Mouse (Mus musculus): Measurements from ENCODE around the gene Avil. TPM values are rescaled to one million over a fixed set of nuclear protein-coding genes. Genes with fewer than 3 reads are reported as not detected.

The Avil gene
- polyA plus RNA-seq, 1 experiment from 2014 or later = 0.13 TPM

DNA sequence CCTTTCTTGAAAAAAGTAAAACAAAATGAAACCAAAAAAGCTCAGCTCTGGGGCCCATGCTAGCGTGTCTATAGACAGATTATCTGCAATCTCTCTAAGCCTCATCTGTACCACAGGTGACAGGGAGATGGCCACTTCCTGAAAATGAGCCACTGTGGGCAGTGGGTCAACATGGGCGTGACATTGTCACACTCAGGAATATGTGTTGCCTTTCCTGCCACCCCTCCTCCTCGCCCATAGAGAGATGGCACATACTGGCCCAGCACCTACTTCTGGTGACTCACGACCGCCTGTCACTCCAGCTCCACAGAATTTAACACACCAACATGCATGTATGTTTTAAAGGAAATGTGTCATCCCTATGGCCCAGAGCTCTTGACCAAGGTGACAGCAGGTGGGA, 2.3 kb downstream of the Avil start:
- WGBS = 75% methylated on average over 5 of the region's 5 CpGs

GRCm38 (mm10) chr10:127003334-127003733, 2.8 kb downstream of the Avil start:
- DNase-seq (ENCODE audit: low spot score) (no peak), ATAC-seq (no peak)
- WGBS = 85% methylated on average over 8 of the region's 8 CpGs
- H3K27ac ChIP-seq (ENCODE audit: low read length) = no peak overlapping the region
- H3K4me3 ChIP-seq (ENCODE audit: low read depth, low read length) = no peak overlapping the region
- H3K4me2 ChIP-seq (replicated peaks; ENCODE audit: low read depth, low read length) = no peak overlapping the region
- no peak overlapping the region for H3K9ac ChIP-seq (replicated peaks; ENCODE audit: low read depth)
- H3K4me1 ChIP-seq (ENCODE audit: insufficient read depth, low read depth, low read length) = no peaks in the 10 kb centered on the region
- H3K9me3 ChIP-seq (ENCODE audit: low read length) = no peaks in the 10 kb centered on the region
- H3K36me3 ChIP-seq (ENCODE audit: insufficient read depth, low read length) = peaks cover 9% of the 10 kb centered on the region; the same call in 1 of the 2 replicates
- TF ChIP-seq EP300 (IDR thresholded peaks at IDR 0.05) = no peak
- TF ChIP-seq CTCF (IDR thresholded peaks at IDR 0.05) = no peak
- no peaks in the 10 kb centered on the region for H3K27me3 ChIP-seq (replicated peaks; ENCODE audit: insufficient read depth, low read length)

More for the DNA sequence above, 2.3 kb downstream of the Avil start:
- DNase-seq (ENCODE audit: low spot score) (no peak), ATAC-seq (no peak)
- TF ChIP-seq EP300 (IDR thresholded peaks at IDR 0.05) (no peak), CTCF (IDR thresholded peaks at IDR 0.05) (no peak)
- no peak overlapping the region for H3K9ac ChIP-seq (replicated peaks; ENCODE audit: low read depth)
- H3K4me3 ChIP-seq (ENCODE audit: low read depth, low read length) = no peak overlapping the region
- no peaks in the 10 kb centered on the region for H3K4me1 ChIP-seq (ENCODE audit: insufficient read depth, low read depth, low read length)
- H3K4me2 ChIP-seq (replicated peaks; ENCODE audit: low read depth, low read length) = no peak overlapping the region
- H3K9me3 ChIP-seq (ENCODE audit: low read length) = no peaks in the 10 kb centered on the region
- H3K27me3 ChIP-seq (replicated peaks; ENCODE audit: insufficient read depth, low read length) = no peaks in the 10 kb centered on the region
- no peak overlapping the region for H3K27ac ChIP-seq (ENCODE audit: low read length)
- H3K36me3 ChIP-seq (ENCODE audit: insufficient read depth, low read length) = peaks cover 12% of the 10 kb centered on the region; the same call in 1 of the 2 replicates

GRCm38 (mm10) chr10:127003806-127004205, 3.3 kb downstream of the Avil start:
- no peaks in the 10 kb centered on the region for H3K27me3 ChIP-seq (replicated peaks; ENCODE audit: insufficient read depth, low read length)
- no peak overlapping the region for H3K4me3 ChIP-seq (ENCODE audit: low read depth, low read length)
- no peak overlapping the region for H3K27ac ChIP-seq (ENCODE audit: low read length)
- ATAC-seq (no peak), DNase-seq (ENCODE audit: low spot score) (no peak)
- no peaks in the 10 kb centered on the region for H3K9me3 ChIP-seq (ENCODE audit: low read length)
- H3K4me2 ChIP-seq (replicated peaks; ENCODE audit: low read depth, low read length) = no peak overlapping the region
- H3K36me3 ChIP-seq (ENCODE audit: insufficient read depth, low read length) = peaks cover 4% of the 10 kb centered on the region; the same call in 1 of the 2 replicates
- no peaks in the 10 kb centered on the region for H3K4me1 ChIP-seq (ENCODE audit: insufficient read depth, low read depth, low read length)
- WGBS = 77% methylated on average over 7 of the region's 7 CpGs
- no peak for TF ChIP-seq CTCF (IDR thresholded peaks at IDR 0.05)
- no peak overlapping the region for H3K9ac ChIP-seq (replicated peaks; ENCODE audit: low read depth)

- DNase-seq (ENCODE audit: low spot score) = no peak
- Histone ChIP-seq H3K4me2 (replicated peaks; ENCODE audit: low read depth, low read length) (no peak overlapping the region), H3K9ac (replicated peaks; ENCODE audit: low read depth) (no peak overlapping the region), H3K4me1 (ENCODE audit: insufficient read depth, low read depth, low read length) (no peaks in the 10 kb centered on the region), H3K9me3 (ENCODE audit: low read length) (no peaks in the 10 kb centered on the region), H3K4me3 (ENCODE audit: low read depth, low read length) (no peak overlapping the region), H3K36me3 (ENCODE audit: insufficient read depth, low read length) (no peaks in the 10 kb centered on the region), H3K27ac (ENCODE audit: low read length) (no peak overlapping the region), H3K27me3 (replicated peaks; ENCODE audit: insufficient read depth, low read length) (no peaks in the 10 kb centered on the region)
- TF ChIP-seq CTCF (IDR thresholded peaks at IDR 0.05) = peak; percentile 65
- TF ChIP-seq EP300 (IDR thresholded peaks at IDR 0.05) = no peak
- ATAC-seq = no peak; the same call in 1 of the 2 replicates
- WGBS = 54% methylated on average over 5 of the region's 5 CpGs
Measured at GRCm38 (mm10) chr10:127016488-127016887, 16.0 kb downstream of the Avil start.

DNA sequence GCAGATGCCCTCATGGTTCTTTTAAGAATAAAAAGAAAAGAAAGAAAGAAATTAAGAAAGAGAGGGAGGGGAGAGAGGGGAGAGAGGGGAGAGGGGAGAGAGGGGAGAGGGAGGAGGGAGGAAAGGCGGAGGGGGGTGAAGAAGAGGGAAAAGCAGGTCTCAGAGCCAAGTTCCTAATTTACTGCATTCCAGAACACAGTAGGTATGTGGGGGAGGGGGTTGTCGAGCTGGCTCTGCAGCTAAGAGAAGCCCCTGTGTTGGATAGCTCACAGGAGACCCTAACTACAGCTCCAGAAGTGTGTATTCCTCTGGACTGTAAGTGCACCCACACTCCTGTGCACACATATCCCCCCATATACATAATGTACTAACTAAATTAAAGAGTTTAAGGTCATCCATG, 16.6 kb downstream of the Avil start:
- TF ChIP-seq CTCF (IDR thresholded peaks at IDR 0.05) = no peak
- TF ChIP-seq EP300 (IDR thresholded peaks at IDR 0.05) = no peak
- WGBS = 12% methylated on average over 2 of the region's 2 CpGs

DNA sequence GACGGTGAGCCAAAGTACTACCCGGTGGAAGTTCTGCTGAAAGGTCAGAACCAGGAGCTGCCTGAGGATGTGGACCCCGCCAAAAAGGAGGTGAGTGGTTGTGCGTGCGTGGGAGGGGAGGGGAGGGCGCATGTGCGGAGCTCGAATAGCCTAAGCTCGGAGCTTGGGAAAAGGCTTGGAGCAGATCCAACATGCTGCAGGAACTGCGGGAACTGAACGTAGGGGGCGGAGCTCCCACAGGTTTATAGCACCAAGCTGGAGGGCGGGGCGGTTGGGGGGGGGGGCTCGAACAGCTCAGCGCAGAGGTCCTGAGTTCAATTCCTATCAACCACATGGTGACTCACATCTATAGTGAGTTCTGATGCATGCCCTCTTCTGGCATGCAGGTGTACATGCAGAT, 17.9 kb downstream of the Avil start:
- H3K4me1 ChIP-seq (ENCODE audit: insufficient read depth, low read depth, low read length) = no peaks in the 10 kb centered on the region
- H3K4me2 ChIP-seq (replicated peaks; ENCODE audit: low read depth, low read length) = no peak overlapping the region
- H3K36me3 ChIP-seq (ENCODE audit: insufficient read depth, low read length) = 0 out of 2 replicates have a peak, but pooled peaks cover 3% of the 10 kb centered on the region
- no peaks in the 10 kb centered on the region for H3K27me3 ChIP-seq (replicated peaks; ENCODE audit: insufficient read depth, low read length)
- 69% methylated on average over 16 of the region's 16 CpGs for WGBS
- TF ChIP-seq EP300 (IDR thresholded peaks at IDR 0.05) = no peak
- TF ChIP-seq CTCF (IDR thresholded peaks at IDR 0.05) = no peak
- H3K27ac ChIP-seq (ENCODE audit: low read length) = no peak overlapping the region
- DNase-seq (ENCODE audit: low spot score) = no peak
- H3K9me3 ChIP-seq (ENCODE audit: low read length) = no peaks in the 10 kb centered on the region
- no peak overlapping the region for H3K4me3 ChIP-seq (ENCODE audit: low read depth, low read length)
- ATAC-seq = no peak
- no peak overlapping the region for H3K9ac ChIP-seq (replicated peaks; ENCODE audit: low read depth)

More for the DNA sequence above, 16.6 kb downstream of the Avil start:
- DNase-seq (ENCODE audit: low spot score) = no peak
- no peaks in the 10 kb centered on the region for H3K4me1 ChIP-seq (ENCODE audit: insufficient read depth, low read depth, low read length)
- no peak overlapping the region for H3K4me3 ChIP-seq (ENCODE audit: low read depth, low read length)
- no peak overlapping the region for H3K4me2 ChIP-seq (replicated peaks; ENCODE audit: low read depth, low read length)
- H3K9ac ChIP-seq (replicated peaks; ENCODE audit: low read depth) = no peak overlapping the region
- no peak overlapping the region for H3K27ac ChIP-seq (ENCODE audit: low read length)
- no peaks in the 10 kb centered on the region for H3K36me3 ChIP-seq (ENCODE audit: insufficient read depth, low read length)
- no peaks in the 10 kb centered on the region for H3K9me3 ChIP-seq (ENCODE audit: low read length)
- no peak for ATAC-seq
- H3K27me3 ChIP-seq (replicated peaks; ENCODE audit: insufficient read depth, low read length) = no peaks in the 10 kb centered on the region

Measured in lung, postnatal 0 days (tissue).